Mouse (Mus musculus) frontal cortex, adult (tissue): ENCODE measurements around the gene Mkrn2.
"Not testable (repeated sequence)": the region's sequence is repeated elsewhere in the genome, so short reads cannot be mapped to it uniquely, and the experiment has no call there.

Source experiments
- ATAC-seq: cut with Nextera tagmentation; 2 replicates; pipeline ENCODE4 v1.9.2; 2017; ENCODE audit warnings: mild to moderate bottlenecking, moderate library complexity, mixed read lengths; ENCODE audit not compliant: low TSS enrichment

Gene Mkrn2

GRCm38 (mm10) chr6:115607429-115607828 lies 5.7 kb downstream of the Mkrn2 start:
- ATAC-seq, result peak; percentile 85

DNA sequence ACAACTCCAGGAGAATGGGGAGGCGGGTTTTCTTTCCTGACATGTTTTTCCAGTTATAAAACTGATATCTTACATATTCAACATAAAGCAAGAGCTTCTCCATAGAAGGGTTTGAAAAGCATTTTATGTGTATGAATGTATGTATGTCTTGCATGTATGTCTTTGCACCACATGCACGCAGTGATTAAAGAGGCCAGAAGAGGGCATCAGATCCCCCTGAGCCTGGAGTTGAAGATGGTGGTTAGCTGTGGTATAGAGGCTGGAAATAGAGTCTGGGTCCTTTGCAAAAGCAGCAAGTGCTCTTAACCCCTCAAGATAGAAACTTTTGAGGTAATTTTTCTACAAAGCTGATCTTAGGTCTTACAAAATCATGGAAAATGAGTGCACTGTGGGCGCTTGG lies 7.4 kb downstream of the Mkrn2 start:
- no peak for ATAC-seq

DNA sequence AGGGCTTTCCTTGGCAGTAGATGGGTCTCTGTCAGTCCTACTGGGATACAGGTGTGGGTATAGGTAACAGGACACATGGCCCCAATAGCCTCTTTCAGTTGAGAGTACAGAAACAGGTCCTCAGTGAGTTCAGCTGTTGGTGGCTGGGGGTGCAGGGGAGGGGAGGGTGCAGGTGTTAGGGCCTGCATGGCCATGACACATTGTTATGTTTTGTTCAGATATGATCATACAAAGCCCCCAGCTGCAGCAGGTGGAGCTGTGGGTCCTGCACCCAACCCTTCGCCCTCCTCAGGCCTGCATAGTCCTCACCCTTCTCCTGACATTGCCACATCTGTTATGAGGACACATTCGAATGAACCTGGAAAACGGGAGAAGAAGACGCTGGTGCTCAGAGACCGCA lies 8.6 kb downstream of the Mkrn2 start:
- no peak for ATAC-seq

- ATAC-seq, result peak; percentile 73
Measured at GRCm38 (mm10) chr6:115613793-115614192, 12.1 kb downstream of the Mkrn2 start.

GRCm38 (mm10) chr6:115615983-115616382 lies 14.3 kb downstream of the Mkrn2 start:
- ATAC-seq, result no peak

DNA sequence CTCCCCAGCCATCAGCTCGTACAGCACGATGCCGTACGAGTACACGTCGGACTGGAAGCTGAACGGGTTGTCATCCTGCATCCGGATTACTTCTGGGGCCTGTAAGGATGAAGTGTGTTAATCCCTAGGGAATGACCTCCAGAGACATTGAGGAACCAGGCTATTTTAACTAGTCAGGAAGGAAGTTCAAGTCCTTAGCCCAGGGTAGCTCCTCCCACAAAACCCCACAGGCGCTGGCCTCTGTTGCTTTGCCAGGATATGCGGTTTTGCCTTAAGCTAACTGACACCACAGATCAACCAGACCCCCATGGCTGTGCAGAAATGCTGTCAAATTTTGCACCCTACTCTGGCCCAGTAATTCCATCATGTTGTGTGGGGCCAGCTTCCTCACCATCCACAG lies 18.1 kb downstream of the Mkrn2 start:
- ATAC-seq, result no peak; the same call in 1 of the 2 replicates

DNA sequence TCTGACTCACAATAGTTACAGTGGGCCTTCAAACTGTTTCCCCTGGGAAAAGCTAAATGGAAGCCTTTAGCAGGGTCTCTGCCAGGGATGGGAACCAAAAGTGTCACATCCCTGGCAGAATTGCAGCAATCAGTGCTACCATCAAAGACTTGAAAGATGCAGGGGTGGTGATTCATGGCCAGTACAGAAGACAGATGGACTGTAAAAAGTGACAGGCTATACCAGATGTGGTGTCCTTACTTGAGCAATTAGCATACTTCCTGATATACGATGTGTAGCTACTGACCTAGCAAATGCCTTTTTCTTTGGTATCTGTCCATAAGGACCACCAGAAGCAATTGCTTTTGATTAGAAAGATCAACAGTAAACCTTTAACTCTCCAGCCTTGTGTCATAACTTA lies 19.2 kb downstream of the Mkrn2 start:
- ATAC-seq, result no peak

GRCm38 (mm10) chr6:115626121-115626520 lies 24.4 kb downstream of the Mkrn2 start:
- no peak for ATAC-seq

DNA sequence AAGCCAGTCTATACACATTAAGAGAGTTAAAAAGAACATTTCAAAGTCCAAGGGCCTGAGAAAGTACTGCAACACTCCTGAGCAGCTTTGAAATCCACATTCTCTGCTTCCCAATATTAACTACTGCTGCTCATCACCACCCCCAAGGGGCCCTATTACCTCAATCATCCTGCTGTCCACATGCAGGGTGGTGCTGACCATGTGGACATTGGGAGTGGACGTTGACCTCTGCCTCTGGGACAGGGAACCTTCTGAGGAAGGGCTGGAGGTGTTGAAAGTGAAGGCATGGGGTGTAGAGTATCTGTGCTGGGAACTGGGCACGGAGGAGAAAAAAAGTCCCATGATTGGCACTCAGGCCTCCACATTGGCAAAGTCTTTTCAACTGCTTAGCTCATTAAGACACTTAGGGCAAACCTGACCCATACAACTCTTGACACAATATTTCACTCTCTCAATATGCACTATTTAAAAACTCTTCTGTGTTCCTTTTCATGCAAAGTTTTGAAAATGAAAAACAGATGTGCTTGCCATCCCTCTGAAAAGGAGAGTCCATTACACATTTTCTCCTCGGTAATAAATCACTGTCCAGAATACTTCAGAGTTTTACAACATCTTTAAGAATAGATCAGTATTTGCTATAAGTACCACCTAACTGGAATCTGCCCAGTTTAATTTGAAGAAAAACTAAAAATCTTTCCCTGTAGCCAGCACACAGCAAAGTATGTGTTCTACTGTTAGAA lies 29.5 kb downstream of the Mkrn2 start:
- no peak for ATAC-seq

DNA sequence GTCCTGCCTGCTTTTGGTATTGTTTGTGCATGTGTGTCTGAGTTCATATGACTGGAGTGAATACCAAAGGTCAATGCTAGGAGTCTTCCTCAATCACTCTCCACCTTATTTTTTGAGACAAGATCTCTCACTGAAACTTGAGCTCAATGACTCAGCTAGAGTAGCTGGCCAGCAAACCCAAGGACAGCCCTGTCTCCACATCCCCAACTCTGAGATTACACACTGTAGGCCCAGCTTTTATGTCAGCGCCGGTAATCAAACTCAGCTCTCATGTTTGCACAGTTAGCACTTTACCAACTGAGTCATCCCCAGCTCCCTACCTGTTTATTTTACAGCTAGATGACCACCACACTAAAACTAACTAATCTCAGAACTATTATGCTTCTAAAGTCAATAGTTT lies 32.3 kb downstream of the Mkrn2 start:
- ATAC-seq, result no peak

DNA sequence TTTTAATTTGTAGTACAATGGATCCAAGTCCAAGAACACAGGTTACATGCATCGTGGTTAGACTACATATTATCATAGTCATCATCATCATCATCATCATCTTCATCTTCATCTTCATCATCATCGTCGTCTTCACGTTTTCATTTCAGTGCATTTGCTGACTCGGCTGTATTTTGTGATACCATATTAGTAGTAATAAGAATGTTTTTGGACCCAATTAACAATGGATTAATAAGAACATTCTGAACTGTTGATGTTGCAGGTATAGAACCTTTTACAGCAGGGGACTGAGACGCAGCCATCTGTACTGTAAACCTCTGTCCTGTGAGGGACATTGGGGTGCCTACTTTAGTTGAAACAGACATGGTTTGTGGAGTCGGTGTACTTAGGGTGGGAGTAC lies 36.5 kb downstream of the Mkrn2 start:
- not testable (repeated sequence) for ATAC-seq

GRCm38 (mm10) chr6:115643315-115643714 lies 41.6 kb downstream of the Mkrn2 start:
- no peak for ATAC-seq

GRCm38 (mm10) chr6:115649792-115650365 lies 48.2 kb downstream of the Mkrn2 start:
- no peak for ATAC-seq

DNA sequence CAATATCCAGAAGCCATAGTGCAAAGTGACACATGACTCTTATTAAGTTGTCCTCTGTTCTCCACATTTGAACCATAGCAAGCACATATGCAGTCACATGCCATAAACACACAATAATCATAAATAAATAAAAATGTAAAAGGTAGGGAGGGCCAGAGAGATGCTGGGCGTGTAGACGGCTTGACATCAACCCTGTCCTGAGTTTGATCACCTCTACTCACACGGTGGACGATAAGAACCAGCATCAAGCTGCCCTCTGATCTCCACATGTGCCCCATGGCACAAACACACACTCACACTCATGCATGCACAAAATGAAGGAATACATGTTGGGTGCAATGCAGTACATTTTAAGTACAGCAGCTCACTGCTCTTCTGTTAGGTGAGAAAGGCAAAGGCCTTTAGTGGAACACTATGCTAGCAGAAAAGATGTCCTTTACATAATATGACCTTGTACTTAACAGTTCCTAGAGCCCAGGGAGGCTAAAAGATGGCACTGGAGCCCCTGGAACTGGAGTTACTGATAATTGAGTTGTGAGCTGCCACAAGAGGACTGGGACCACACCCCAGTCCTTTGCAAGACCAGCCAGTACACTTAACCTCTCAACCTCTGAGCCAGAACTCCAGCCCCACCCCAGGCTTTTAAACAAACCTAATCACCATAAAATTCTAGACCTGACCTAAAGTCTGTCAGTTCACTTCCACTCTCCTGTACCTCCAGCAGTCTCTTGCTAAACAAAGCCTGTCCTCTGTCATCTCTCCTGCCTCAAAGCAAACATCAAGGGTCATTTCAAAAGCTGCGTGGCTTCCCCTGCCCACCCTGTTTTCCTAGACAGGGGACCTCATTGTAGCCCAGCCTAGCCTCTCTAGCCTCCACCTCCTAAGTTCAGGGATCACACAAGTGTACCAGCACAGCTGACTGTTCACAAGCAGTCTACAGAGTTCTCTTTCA lies 49.0 kb downstream of the Mkrn2 start:
- ATAC-seq, result no peak

DNA sequence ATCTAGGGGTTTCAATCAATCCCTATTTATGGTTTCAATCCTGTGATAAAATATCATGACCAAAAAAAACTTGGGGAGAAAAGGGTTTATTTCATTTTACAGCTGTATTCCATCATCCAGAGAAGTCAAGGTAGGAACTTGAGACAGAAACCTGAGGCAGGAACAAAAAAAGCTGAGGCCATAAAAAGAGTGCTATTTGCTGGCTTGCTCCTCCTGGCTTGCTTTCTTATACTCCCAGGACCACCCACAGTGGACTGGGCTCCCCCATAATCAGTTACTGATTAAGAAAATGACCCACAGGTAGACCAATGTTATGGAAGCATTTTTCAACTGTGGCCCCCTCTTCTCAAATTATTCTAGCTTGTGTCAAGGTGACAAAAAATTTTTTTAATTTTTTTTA lies 50.0 kb downstream of the Mkrn2 start:
- ATAC-seq, result no peak

- ATAC-seq, result no peak
Measured at GRCm38 (mm10) chr6:115653939-115654338, 52.2 kb downstream of the Mkrn2 start.

- ATAC-seq, result no peak
Measured at GRCm38 (mm10) chr6:115658802-115659201, 57.1 kb downstream of the Mkrn2 start.

- ATAC-seq, result no peak
Measured at GRCm38 (mm10) chr6:115664268-115664667, 62.6 kb downstream of the Mkrn2 start.

GRCm38 (mm10) chr6:115666641-115667040 lies 64.9 kb downstream of the Mkrn2 start:
- no peak for ATAC-seq
